Mouse (Mus musculus) adrenal gland (tissue): ENCODE measurements around the gene Olfr1311.
"Not testable (repeated sequence)": the region's sequence is repeated elsewhere in the genome, so short reads cannot be mapped to it uniquely, and the experiment has no call there.

Experiments used
- intact Hi-C: fragments of 180-260 bp; cut with DNase I; formaldehyde crosslinking; loops from one replicate; pipeline ENCODE4 v1.15.1; 2025
- long read RNA-seq, 2 experiments: library from polyadenylated mRNA; unstranded; transcript quantifications; one replicate each; pipeline ENCODE4 v2.0.0; 2020; ENCODE audit warnings: borderline replicate concordance in 1 of 2; ENCODE audit not compliant: insufficient replicate concordance in 1 of 2

Gene Olfr1311
- long read RNA-seq, experiment 1 = 0 reads
- long read RNA-seq, experiment 2 = 0 reads

DNA sequence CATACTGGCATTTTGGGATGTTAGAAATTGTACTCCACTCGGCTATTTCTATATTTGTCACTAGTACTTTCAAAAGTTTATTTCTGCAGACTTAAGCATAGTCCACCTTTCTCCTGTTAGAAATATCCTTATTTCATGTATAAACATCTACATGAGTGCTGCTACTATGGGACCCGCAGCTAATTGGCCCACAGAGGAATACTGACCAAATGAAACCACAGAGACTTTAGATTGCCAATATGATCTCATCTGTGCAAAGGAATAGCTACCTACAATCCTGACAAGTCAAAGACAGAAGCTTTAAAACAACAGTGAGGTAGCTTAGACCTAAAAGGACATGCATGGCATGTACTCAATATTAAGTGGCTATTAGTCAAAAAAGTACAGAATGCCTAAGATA is at the start of gene Olfr1311:
TSS of gene Olfr1311 (minus strand) at position 101 of the 400 bp plus-strand sequence.
- intact Hi-C loops = no loop called here

- intact Hi-C loops = no loop called here
Measured at GRCm38 (mm10) chr2:112050138-112050537, 25.9 kb upstream of the Olfr1311 start, which contains the start of gene Olfr1312. TSS of gene Olfr1312 (minus strand) at chr2:112050238.

DNA sequence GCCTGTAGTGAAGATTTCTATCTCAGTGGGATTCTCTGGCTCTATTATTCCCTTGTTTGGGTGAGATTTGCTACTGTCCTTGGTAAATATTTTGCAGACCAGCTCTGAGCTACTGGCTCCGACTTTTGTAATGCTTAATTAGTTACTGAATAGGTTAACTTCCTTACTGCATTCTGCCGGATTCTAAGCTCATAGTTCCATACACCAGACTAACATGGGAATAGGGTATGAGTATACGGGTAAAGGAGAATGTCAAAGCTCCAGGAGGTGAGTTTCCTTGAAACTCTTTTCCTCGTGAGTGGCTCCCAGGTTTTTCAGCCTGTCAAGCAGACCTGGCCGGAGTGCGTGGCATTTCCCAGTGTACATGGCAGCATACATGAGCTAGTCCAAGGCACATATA is 2.8 kb upstream of the Olfr1311 start:
- intact Hi-C loops = not testable (repeated sequence)

DNA sequence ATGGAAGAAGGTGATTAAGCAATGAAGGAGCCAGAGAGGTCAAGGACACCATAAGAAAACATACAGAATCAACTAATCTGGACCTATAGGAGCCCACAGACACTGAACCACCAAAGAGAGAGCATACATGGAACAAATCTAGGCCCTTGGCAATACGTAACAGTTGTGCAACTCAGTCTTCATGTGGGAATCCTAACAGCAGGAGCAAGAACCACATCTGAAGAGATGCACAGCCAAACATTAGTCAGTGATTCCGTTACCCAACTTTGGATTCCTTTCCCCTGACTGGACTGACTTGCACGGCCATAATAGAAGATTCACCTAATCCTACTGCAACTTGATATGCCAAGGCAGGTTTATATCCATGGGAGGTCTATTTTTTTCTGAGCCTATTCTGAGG is 9.3 kb downstream of the Olfr1311 start:
- intact Hi-C loops = no loop called here

GRCm38 (mm10) chr2:112012608-112013007 is 11.6 kb downstream of the Olfr1311 start, which contains the start of gene Olfr1310:
TSS of gene Olfr1310 (minus strand) at chr2:112012708.
- intact Hi-C loops = no loop called here

DNA sequence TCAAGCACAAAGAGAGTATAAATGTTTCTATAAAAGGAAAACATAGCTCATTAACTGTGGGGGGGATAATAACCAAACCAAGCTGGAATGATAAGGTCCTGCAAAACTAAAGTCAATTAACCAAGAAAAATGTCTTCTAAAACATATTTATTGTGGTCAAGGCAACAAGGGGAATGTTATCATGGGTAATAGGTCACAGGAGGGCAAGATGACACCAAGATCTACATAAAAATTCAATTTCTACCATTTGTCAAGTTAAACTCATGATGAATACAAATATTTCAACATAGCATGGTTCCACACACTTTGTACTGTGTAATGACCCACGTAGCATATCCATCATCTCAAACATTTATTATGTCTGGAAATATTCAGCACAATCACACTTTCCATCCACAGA is 34.0 kb downstream of the Olfr1311 start, which contains the start of gene Olfr1309:
TSS of gene Olfr1309 (minus strand) at position 101 of the 400 bp plus-strand sequence.
- intact Hi-C loops = no loop called here
